Mouse (Mus musculus) liver, adult 2 months (tissue): ENCODE data around the gene Orai1.

Source experiments
- CTCF ChIP-seq: fragments of 200-500 bp; IDR thresholded peaks from 2 replicates; pipeline ENCODE4 v1.5.1; 2011; ENCODE audit warnings: low read depth, low read length, control low read depth
- POLR2A ChIP-seq: fragments of 200-500 bp; IDR thresholded peaks from 2 replicates; pipeline ENCODE4 v1.6.1; 2011; ENCODE audit warnings: low read length, control low read depth; ENCODE audit not compliant: insufficient read depth; ENCODE audit errors: extremely low read depth

GRCm38 (mm10) chr5:123005716-123006592 lies 8.9 kb upstream of the Orai1 start:
- TF ChIP-seq CTCF (no peak), POLR2A (no peak)
